Mouse (Mus musculus): ENCODE measurements around the gene Abhd15.
"Not testable (repeated sequence)": the region's sequence is repeated elsewhere in the genome, so short reads cannot be mapped to it uniquely, and the experiment has no call there.

Gene Abhd15

DNA sequence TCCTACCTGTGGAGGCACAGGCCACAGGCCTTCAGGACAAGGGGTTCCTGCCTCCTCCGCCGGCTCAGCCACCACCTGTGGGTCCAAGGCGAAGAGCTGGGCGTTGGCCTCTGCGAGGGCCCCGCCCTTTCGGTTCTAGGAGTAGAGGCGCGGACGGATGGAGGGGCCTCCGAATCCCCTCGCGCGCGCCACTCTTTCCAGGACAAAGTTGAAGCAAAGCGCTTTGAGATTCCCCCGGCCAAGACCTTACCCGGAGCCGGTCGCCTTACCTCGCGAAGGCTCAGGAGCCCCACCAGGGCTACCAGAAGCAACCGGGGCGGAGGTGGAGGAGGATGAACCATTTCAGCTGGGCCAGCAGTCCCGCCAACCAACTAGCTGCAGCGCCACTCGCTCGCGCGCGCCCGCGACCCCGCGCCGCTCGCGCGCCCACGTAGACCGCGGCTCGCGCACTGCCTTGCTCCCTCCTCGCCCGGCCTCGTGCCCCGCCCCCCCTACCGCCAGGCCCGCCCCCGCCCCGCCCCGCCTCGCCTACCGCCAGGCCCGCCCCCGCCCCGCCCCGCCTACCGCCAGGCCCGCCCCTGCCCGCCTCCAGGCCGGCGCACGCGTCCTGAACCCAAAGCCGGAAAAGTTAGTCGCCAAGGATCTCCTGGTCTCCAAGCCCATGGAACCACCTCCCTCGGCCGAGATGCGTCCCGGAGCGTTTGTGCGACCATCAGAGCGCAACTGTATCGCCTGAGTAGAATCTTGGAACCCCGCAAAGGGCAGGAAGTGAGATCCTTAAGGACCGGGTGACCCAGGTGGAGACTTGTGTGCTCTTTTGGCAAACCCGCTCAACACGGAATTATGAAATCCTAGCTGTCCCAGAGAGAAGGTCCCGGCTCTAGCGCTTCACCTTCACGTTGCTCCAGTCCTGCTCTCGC, 1.8 kb upstream of the Abhd15 start:
- DNase-seq (ENCODE audit: low read depth), result peak; percentile 95

GRCm38 (mm10) chr11:77513811-77514170, 1.1 kb upstream of the Abhd15 start:
- DNase-seq (ENCODE audit: low read depth), result peak; percentile 76

- DNase-seq (ENCODE audit: low read depth), result peak; percentile 25
Observed at GRCm38 (mm10) chr11:77514281-77514831, 565 bp upstream of the Abhd15 start.

DNA sequence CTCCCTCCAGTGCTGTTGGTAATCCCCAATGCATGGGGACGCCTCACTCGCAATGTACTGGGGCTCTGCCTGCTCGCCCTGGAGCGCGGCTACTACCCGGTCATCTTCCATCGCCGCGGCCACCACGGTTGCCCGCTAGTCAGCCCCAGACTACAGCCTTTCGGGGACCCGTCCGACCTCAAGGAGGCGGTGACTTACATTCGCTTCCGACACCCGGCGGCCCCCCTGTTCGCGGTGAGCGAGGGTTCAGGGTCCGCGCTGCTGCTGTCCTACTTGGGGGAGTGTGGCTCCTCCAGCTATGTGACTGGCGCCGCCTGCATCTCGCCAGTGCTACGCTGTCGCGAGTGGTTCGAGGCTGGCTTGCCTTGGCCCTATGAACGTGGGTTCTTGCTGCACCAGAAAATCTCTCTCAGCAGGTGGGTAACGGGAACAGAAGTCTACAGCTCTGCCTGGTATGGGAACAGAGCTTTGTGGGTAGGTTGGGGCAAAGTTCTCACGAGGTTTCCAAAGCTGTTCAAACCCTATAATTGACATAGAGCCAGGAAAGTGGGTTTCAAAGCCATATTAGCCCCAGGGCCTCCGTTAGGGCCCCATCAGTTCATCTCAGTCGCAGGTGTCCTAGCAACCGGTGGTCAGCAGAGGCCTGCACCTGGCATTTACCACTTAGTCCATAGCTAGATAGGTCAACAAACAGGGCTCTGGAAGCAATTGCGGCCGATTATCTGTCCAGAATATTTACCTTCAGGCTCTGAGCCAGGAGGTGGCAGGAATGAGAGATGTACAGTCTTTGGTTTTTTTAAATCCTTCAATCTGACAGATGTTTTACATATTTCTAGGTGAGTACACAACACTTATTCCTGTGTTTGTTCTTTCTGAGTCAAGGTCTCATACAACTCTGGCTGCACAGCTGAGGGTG, 974 bp downstream of the Abhd15 start, which contains the start of gene Trp53i13:
Trp53i13 (minus strand) TSS at position 344 of the 916 bp plus-strand sequence.
- no peak for DNase-seq (ENCODE audit: low read depth)

DNA sequence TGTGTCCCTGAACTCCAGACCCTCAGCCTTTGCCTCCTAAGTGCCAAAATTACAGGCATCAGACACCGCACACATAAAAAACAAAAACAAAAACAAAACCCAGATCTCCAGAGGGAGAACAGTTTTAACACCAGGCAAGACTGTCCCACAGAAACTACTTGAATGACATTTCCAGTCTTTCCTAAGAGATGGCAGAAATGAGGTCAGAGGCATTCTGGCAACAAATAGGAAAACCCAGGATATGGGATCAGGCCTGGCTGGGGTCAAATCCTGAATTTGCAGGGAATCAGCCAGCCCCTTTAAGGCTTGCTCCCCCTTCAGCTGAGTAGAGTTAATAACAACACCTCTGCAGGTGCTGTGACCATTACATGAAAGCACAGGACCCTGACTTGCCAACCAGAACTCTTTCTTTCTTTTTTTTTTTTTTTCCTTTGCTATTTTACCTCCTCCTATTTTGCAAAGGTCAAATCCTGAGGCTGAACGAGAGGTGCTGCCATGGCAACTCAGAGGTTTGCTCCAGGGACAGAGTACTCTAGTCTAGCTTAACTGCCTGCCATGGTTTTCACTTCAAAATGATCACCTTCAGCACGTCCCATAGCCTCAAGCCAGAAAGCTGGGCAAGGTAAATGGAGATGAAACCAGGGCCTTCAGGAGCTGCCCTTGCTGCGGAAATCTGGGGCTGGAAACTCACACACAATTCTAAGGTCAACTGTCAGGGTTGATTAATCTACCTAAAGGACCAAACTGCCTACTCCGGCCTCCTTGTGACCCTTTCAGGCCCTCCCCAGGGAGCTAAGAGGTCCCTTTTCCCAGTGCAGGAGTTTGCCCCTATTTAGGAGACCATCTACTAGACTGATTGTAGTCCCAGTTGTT, 1.9 kb downstream of the Abhd15 start:
- DNase-seq (ENCODE audit: low read depth), result no peak

DNA sequence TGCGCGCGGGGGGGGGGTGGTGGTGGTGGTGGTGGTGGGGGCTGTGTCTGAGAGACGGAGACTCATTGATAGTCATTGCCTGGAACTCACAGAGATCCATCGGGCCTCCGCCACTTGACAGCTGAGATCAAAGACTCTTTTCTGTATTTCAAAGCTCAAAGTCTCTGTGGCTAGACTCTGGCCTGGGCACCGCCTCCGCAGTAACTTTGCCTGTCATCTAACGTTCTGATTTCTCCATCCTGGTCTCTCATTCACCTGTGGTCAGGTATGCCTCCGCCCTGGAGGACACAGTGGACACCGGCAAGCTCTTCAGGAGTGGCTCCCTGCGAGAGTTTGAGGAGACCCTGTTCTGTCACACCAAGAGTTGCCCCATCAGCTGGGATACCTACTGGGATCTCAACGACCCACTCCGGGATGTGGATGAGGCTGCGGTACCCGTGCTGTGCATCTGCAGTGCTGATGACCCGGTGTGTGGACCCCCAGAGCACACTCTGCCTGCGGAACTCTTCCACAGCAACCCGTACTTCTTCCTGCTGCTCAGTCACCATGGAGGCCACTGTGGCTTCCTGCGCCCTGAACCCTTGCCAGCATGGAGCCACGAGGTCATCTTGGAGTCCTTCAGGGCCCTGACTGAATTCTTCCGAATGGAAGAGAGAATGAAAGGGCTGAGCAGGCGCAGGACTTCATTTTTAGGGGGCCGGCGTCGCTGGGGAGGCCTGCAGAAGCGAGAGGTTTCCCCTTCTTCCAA, 3.3 kb downstream of the Abhd15 start:
- no peak for DNase-seq (ENCODE audit: low read depth)

GRCm38 (mm10) chr11:77519043-77519442, 4.1 kb downstream of the Abhd15 start, which contains the start of gene Gm10392:
Gm10392 (minus strand) TSS chr11:77519198.
- DNase-seq (ENCODE audit: low read depth), result no peak

- DNase-seq (ENCODE audit: low read depth), result peak; percentile 55
Observed at GRCm38 (mm10) chr11:77520601-77521529, 5.9 kb downstream of the Abhd15 start.

GRCm38 (mm10) chr11:77525804-77526486, 11.0 kb downstream of the Abhd15 start:
- peak; percentile 57 for DNase-seq (ENCODE audit: low read depth)

GRCm38 (mm10) chr11:77528420-77528819, 13.5 kb downstream of the Abhd15 start:
- DNase-seq (ENCODE audit: low read depth), result not testable (repeated sequence)

GRCm38 (mm10) chr11:77529644-77530043, 14.7 kb downstream of the Abhd15 start:
- DNase-seq (ENCODE audit: low read depth), result no peak

GRCm38 (mm10) chr11:77530862-77531261, 15.9 kb downstream of the Abhd15 start:
- no peak for DNase-seq (ENCODE audit: low read depth)

DNA sequence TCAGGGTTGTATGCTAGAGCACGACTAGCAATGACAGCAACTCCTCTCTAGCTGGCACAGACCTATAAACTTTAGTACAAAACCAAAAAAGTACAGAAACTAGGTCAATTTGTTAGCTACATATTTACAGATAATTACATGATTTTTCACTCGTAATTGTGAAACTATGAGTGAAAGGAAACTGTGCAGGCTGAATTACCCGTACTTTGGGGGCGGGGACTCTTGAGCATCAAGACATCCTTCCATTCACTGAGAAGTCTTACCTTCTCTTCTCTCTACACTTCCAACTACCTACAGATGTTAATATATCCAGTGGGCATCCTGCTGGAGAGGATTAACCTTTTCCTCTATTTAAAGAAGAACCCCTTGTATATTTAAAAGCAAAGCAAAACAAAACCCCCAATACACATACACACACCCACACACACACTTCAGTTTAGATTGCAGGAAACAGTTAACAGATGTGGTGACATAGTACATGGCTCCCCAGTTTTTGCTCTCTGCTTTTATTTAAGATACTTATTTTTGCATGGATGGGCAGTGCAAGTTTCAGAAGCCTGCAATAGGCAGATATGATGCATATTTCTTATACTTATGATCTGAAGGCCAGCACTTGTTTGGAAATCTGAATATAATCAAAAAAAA, 17.4 kb downstream of the Abhd15 start:
- DNase-seq (ENCODE audit: low read depth), result no peak

GRCm38 (mm10) chr11:77545261-77545660, 30.3 kb downstream of the Abhd15 start:
- peak; percentile 79 for DNase-seq (ENCODE audit: low read depth)

DNA sequence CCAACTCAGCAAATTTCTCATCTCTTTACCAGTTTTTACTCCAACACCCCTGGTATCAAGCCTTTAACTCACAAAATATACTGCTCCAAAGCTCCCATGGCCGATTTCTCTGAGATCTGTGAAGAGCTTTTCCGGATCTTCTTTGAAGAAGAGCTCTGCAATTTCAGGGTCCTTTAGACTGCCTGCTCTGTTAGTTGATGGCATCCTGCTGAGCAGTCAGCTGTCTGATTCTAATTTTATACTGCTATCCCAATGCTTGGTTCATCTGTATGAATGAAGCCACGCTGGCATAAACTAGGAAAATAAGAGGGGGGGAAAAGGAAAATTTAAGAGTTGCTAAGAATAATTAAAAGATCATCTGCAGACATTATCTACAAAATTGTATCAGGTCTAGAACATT, 70.3 kb downstream of the Abhd15 start:
- no peak for DNase-seq (ENCODE audit: low read depth)
